Mouse (Mus musculus): ENCODE measurements around the gene Gm4884. TPM values are rescaled to one million over a fixed set of nuclear protein-coding genes. Genes with fewer than 3 reads are reported as not detected.
"Not testable (repeated sequence)": the region's sequence is repeated elsewhere in the genome, so short reads cannot be mapped to it uniquely, and the experiment has no call there.

The Gm4884 gene
- polyA plus RNA-seq (2017; shearing (Covaris generic)): not detected

DNA sequence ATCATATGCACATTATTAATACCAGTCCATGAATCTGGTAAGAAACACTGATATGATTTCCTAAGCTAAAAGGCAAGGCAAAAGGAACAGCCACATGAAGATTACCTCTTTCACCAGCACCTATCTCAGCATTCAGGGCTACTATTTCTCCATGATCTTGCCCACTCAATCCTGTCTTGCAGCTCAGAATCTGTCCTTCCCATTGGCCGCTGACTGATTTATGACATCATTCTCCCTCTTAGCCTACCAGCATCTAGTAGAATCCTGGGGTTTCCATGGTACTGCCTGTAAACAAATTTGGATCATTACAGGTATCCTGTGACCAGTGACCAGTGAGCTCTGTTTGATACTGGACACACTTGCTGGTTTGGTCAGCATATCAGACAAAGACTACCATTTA lies at the start of gene Gm4884:
TSS of gene Gm4884 (plus strand) at position 301 of the 400 bp plus-strand sequence.
- not testable (repeated sequence) for ATAC-seq

DNA sequence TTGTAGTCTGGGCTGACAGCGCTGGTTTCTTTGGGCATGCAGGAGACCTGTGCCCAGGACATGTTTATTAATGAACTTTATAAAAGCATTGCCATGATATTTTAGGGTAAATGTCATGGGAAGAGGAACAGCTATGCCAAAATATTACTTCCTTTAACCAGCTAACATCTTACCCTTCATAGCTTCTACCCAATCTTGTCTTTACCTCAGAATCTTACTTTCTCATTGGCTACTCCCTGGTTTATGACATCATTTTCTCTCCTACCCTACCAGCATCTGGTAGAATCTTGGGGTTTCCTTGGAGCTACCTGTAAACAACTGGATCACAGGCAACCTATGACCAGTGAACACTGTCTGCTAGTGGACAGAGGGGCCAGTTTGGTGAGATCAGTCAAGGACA lies 45.3 kb upstream of the Gm4884 start, which contains the start of gene 4930433I11Rik:
TSS of gene 4930433I11Rik (plus strand) at position 301 of the 400 bp plus-strand sequence.
- no peak for ATAC-seq

DNA sequence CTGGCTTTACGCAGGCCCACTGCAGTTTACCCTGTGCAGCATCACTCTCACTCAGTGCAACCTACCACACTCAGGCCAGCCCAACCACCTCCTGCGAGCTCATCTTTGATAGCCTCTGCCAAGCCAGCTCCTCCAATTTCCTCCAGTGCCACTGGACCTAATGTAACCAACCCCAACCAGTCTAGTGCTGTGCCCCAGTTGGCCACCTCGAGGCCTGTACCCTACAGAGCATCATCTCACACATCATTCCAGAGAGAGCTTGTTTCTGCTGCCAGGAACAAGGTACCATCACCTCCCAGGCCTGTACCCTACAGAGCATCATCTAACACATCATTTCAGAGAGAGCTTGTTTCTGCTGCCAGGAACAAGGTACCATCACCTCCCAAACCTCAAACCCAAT lies 11.5 kb downstream of the Gm4884 start:
- ATAC-seq: not testable (repeated sequence)

Other genes starting within 250 kb of the Gm4884 start
- gene Vstm2b, start 134.4 kb upstream of the Gm4884 start, polyA plus RNA-seq (2017; shearing (Covaris generic)): not detected
- not detected for gene 4930433I11Rik, start 45.2 kb upstream of the Gm4884 start, polyA plus RNA-seq (2017; shearing (Covaris generic))
- not detected for gene Gm5592, start 121.1 kb downstream of the Gm4884 start, polyA plus RNA-seq (2017; shearing (Covaris generic))